Mouse (Mus musculus): Measurements from ENCODE around the gene Rhox11.
A peak's percentile ranks its signal among the peaks of the same experiment; 100 is the strongest.
"Not testable (repeated sequence)": the region's sequence is repeated elsewhere in the genome, so short reads cannot be mapped to it uniquely, and the experiment has no call there.

Rhox11 gene

DNA sequence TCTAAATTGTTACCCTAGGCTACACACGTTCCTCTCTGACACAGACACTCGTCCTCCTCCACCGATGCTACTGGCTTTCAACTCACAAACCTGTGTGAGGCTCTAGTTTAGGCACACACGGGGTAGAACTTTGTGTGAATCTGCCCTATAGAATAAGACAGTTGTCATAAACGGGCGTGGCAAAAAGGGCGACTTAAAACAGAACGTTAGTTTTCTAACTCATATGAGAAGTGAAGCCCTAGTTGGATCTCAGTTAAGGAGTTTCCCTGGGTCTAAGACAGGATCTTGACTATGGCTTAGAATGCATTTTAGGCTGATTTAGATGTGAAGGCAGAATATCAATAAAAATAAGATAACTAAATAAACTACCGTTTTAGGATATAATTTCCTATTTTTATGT, at the start of gene Rhox11:
Gene Rhox11 (minus strand): TSS at position 101 of the 400 bp plus-strand sequence.
- no peak for DNase-seq

DNA sequence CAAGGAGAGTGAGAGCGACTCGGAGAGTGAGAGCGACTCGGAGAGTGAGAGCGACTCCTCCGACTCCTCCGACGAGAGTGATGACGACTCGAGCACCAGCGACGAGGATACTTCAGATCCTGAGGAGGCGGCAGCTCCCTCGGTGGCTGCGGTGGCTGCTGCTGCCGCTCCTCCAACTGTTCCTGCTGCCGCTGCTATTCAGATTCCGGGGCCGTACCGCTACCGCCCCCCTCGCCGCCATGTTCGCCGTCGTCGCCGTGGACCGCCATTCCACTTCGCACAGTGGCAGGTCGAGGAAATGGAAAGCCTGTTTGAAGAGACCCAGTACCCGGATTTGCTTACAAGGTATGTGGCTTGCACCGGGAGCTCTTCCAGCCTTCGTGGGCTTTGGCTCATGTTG, 36.5 kb upstream of the Rhox11 start:
- no peak for DNase-seq

- DNase-seq, result no peak
Observed at GRCm38 (mm10) chrX:38120982-38121381, 36.0 kb upstream of the Rhox11 start, which contains the start of gene Rhox13. Rhox13 (plus strand) TSS chrX:38121219.

- no peak for DNase-seq
Observed at GRCm38 (mm10) chrX:38110807-38111206, 25.9 kb upstream of the Rhox11 start, which contains the start of gene Rhox12. Rhox12 (minus strand) TSS chrX:38110907.

DNA sequence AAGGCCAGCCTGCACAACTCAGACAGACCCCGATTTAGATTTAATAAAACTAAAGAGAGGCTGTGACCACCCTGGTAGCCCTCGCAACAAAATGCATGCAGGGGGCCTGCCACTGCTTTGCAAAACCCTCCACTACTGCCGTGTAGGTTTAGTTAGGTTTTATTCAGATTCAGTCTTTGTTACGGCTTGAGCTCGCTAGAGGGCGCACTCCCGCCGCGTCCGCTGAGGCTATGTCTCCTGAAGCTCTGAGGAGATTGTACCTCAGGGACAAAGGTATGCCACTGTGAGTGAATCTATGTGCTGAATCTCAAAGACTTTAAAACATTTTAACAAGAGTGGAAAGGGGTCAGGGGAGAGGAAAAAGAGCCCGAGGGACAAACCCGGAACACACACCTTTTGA, 715 bp downstream of the Rhox11 start:
- peak; percentile 72 to 73 for DNase-seq

- DNase-seq, result no peak
Observed at GRCm38 (mm10) chrX:38066175-38066574, 18.8 kb downstream of the Rhox11 start, which contains the start of gene Rhox10. Rhox10 (plus strand) TSS chrX:38066475.

- peak; percentile 7 to 19 for DNase-seq
Observed at GRCm38 (mm10) chrX:38061544-38061943, 23.4 kb downstream of the Rhox11 start.

GRCm38 (mm10) chrX:38043014-38043413, 41.9 kb downstream of the Rhox11 start, which contains the start of gene Btg1-ps2:
Btg1-ps2 (minus strand) TSS chrX:38043114.
- DNase-seq, result not testable (repeated sequence)

DNA sequence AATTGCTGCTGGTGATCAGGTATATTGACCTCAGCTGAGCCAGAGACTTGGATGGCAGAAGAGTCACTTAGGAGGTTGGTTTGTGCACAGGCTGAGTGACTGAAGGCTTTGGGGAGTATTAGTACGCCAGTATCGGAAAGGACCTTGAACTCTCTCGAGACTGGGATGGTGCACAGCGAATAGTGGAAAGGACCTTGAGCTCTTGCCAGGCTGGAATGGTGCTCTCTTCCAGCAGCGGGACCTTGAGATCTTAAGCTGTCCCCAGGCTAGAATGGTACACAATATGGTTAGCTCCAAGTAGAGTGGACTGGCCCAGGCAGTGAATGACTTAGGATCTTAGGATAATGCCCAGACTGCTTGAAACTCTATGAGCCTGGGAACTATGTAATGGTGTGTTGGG, 45.3 kb downstream of the Rhox11 start:
- DNase-seq, result no peak

GRCm38 (mm10) chrX:38033841-38034240, 51.1 kb downstream of the Rhox11 start:
- DNase-seq, result no peak
